Mouse (Mus musculus) liver, embryonic 14.5 days (tissue): ENCODE measurements around the gene Ikzf1.

Experiments used
- CTCF ChIP-seq: IDR thresholded peaks from 2 replicates; pipeline ENCODE4 v1.5.1; 2016; ENCODE audit warnings: antibody characterized with exemption, low read depth, control low read depth
- EP300 ChIP-seq: IDR thresholded peaks from 2 replicates; pipeline ENCODE4 v1.6.1; 2016; ENCODE audit warnings: antibody characterized with exemption, low read depth

- TF ChIP-seq CTCF (no peak), EP300 (no peak)
Observed at GRCm38 (mm10) chr11:11769281-11769680, 84.5 kb downstream of the Ikzf1 start.
